Comparison of ENCODE assay signal across 11 mouse cellular contexts in the genomic region with DNA sequence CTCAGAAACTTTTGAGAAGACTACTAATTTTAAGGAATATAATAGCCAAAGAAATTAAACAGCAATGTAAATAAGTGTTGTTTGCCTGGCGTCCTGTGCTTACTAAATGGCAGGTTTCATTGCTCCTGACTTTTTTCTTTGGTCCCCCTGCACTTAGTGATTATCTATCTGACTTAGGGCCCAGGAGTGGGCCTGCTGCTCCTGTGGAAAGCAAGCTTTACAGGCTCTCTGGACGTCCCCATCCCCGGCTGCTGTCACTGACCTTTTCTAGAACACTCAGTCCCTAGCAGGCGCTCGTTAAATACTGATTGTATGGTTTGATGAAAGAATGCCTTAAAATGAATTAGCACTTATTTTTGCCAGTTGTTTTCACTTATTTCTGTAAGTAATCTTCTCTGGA.
DNase-seq lines count a peak whose midpoint lies in the region; ATAC-seq and TF ChIP-seq lines count a peak whose summit lies in the region.
"Had no signal": no experiment of that assay in that cellular context is flagged by ENCODE, and none has a peak within 500 bp of the region (broad histone marks: within the 10 kb centered on the region; RNA-seq: fewer than 3 reads in every experiment).

No protein-coding gene starts in this region.

- H3K4me1 ChIP-seq in forebrain, embryonic 10.5 days, result peaks cover 99% of the 10 kb centered on the region
- peaks cover 55% of the 10 kb centered on the region for H3K4me1 ChIP-seq in forebrain, embryonic 15.5 days
- peaks cover 63% of the 10 kb centered on the region for H3K4me1 ChIP-seq in kidney, embryonic 15.5 days
- H3K4me1 ChIP-seq in hindbrain, embryonic 12.5 days, result peaks cover 66% of the 10 kb centered on the region
- peaks cover 37% of the 10 kb centered on the region for H3K4me1 ChIP-seq in liver, postnatal 0 days (ENCODE audit: insufficient read depth)

- no peak overlapping the region for H3K9ac ChIP-seq in forebrain, embryonic 15.5 days (replicated peaks)
- H3K9ac ChIP-seq in kidney, embryonic 15.5 days, result no peak overlapping the region
- H3K9ac ChIP-seq in hindbrain, embryonic 12.5 days, result no peak overlapping the region
- no peak overlapping the region for H3K9ac ChIP-seq in liver, postnatal 0 days (replicated peaks)

- no peak for ATAC-seq in forebrain, embryonic 15.5 days (replicated peaks)
- no peak for ATAC-seq in kidney, embryonic 15.5 days (replicated peaks; ENCODE audit: low FRiP score)
- ATAC-seq in hindbrain, embryonic 12.5 days (ENCODE audit: low FRiP score), result no peak
- ATAC-seq in liver, postnatal 0 days, result peak; percentile 48

- no peaks in the 10 kb centered on the region for H3K36me3 ChIP-seq in forebrain, embryonic 10.5 days (replicated peaks)
- no peaks in the 10 kb centered on the region for H3K36me3 ChIP-seq in forebrain, embryonic 15.5 days
- H3K36me3 ChIP-seq in kidney, embryonic 15.5 days, result no peaks in the 10 kb centered on the region
- H3K36me3 ChIP-seq in hindbrain, embryonic 12.5 days, result no peaks in the 10 kb centered on the region
- H3K36me3 ChIP-seq in liver, postnatal 0 days (replicated peaks; ENCODE audit: insufficient read depth, low read length), result no peaks in the 10 kb centered on the region

- whole genome bisulfite sequencing in forebrain, embryonic 10.5 days, result 26% methylated on average over 5 of the region's 5 CpGs
- WGBS in forebrain, embryonic 15.5 days, result 28% methylated on average over 5 of the region's 5 CpGs
- WGBS in kidney, embryonic 15.5 days, result 70% methylated on average over 5 of the region's 5 CpGs
- 50% methylated on average over 5 of the region's 5 CpGs for WGBS in hindbrain, embryonic 12.5 days
- WGBS in liver, postnatal 0 days (ENCODE audit: insufficient replicate concordance), result 38% methylated on average over 5 of the region's 5 CpGs

- no peak for DNase-seq in forebrain, embryonic 10.5 days (ENCODE audit: extremely low spot score, low spot score)
- DNase-seq in kidney, adult 18-20 months, result no peak
- no peak for DNase-seq in liver, postnatal 0 days
- DNase-seq in cerebellum, postnatal 14 days, result no peak
- DNase-seq in kidney, adult 8-10 months, result no peak
- DNase-seq: adrenal gland, postnatal 36 days had no signal

- H3K9me3 ChIP-seq in forebrain, embryonic 10.5 days, result no peaks in the 10 kb centered on the region
- no peaks in the 10 kb centered on the region for H3K9me3 ChIP-seq in forebrain, embryonic 15.5 days
- H3K9me3 ChIP-seq in kidney, embryonic 15.5 days (replicated peaks), result no peaks in the 10 kb centered on the region
- no peaks in the 10 kb centered on the region for H3K9me3 ChIP-seq in hindbrain, embryonic 12.5 days (replicated peaks)
- H3K9me3 ChIP-seq in liver, postnatal 0 days (ENCODE audit: low read length), result no peaks in the 10 kb centered on the region

- no peak for TF ChIP-seq EP300 in liver, postnatal 0 days (IDR thresholded peaks at IDR 0.05; ENCODE audit: low read depth)

- no peak for TF ChIP-seq CTCF in liver, postnatal 0 days (IDR thresholded peaks at IDR 0.05; ENCODE audit: low read depth)

- H3K27me3 ChIP-seq in forebrain, embryonic 10.5 days (ENCODE audit: poor library complexity, severe bottlenecking), result no peaks in the 10 kb centered on the region
- H3K27me3 ChIP-seq in forebrain, embryonic 15.5 days, result no peaks in the 10 kb centered on the region
- no peaks in the 10 kb centered on the region for H3K27me3 ChIP-seq in kidney, embryonic 15.5 days
- H3K27me3 ChIP-seq in hindbrain, embryonic 12.5 days, result no peaks in the 10 kb centered on the region
- no peaks in the 10 kb centered on the region for H3K27me3 ChIP-seq in liver, postnatal 0 days (ENCODE audit: insufficient read depth, low read length)

- no peak overlapping the region for H3K4me2 ChIP-seq in forebrain, embryonic 15.5 days (replicated peaks)
- no peak overlapping the region for H3K4me2 ChIP-seq in kidney, embryonic 15.5 days
- no peak overlapping the region for H3K4me2 ChIP-seq in hindbrain, embryonic 12.5 days (replicated peaks)
- H3K4me2 ChIP-seq in liver, postnatal 0 days (ENCODE audit: low read depth, low read length), result no peak overlapping the region

- peak overlapping the region; percentile 67 for H3K27ac ChIP-seq in forebrain, embryonic 10.5 days
- no peak overlapping the region for H3K27ac ChIP-seq in forebrain, embryonic 15.5 days (replicated peaks)
- peak overlapping the region; percentile 60; the same call in 1 of the 2 replicates for H3K27ac ChIP-seq in kidney, embryonic 15.5 days
- H3K27ac ChIP-seq in hindbrain, embryonic 12.5 days, result peak overlapping the region; percentile 66; the same call in 1 of the 2 replicates
- H3K27ac ChIP-seq in liver, postnatal 0 days (ENCODE audit: low read depth), result peak overlapping the region; percentile 61
- H3K27ac ChIP-seq: kidney, postnatal 0 days had no signal

- H3K4me3 ChIP-seq in forebrain, embryonic 10.5 days, result peak overlapping the region; percentile 14; the same call in 1 of the 2 replicates
- H3K4me3 ChIP-seq in forebrain, embryonic 15.5 days, result no peak overlapping the region
- no peak overlapping the region for H3K4me3 ChIP-seq in kidney, embryonic 15.5 days (replicated peaks)
- H3K4me3 ChIP-seq in hindbrain, embryonic 12.5 days, result no peak overlapping the region
- no peak overlapping the region for H3K4me3 ChIP-seq in liver, postnatal 0 days (ENCODE audit: low read depth, low read length)
- H3K4me3 ChIP-seq: erythroblast, embryonic 14.5 days had no signal
